Mouse (Mus musculus): ENCODE measurements at regions not wholly inside any gene's neighbourhood (a gene's known extent, or its start where the extent isn't known, plus 50 kb on each side); places are given as distances from the start of the nearest gene placed in this dataset.

- no peak for ATAC-seq (ENCODE audit: low FRiP score)
- DNase-seq (ENCODE audit: low spot score, missing footprints) = no peak
- Histone ChIP-seq H3K27me3 (ENCODE audit: control insufficient read depth, insufficient read depth, low read length) (no peaks in the 10 kb centered on the region), H3K4me2 (no peak overlapping the region), H3K4me3 (ENCODE audit: low read depth, low read length) (no peak overlapping the region), H3K9ac (ENCODE audit: low read length) (no peak overlapping the region), H3K4me1 (ENCODE audit: control insufficient read depth, insufficient read depth, low read length) (no peaks in the 10 kb centered on the region), H3K9me3 (ENCODE audit: control insufficient read depth, low read length) (no peaks in the 10 kb centered on the region), H3K36me3 (ENCODE audit: control insufficient read depth, insufficient read depth, low read length) (no peaks in the 10 kb centered on the region), H3K27ac (ENCODE audit: low read depth, low read length) (no peak overlapping the region)
- 94% methylated on average over 2 of the region's 2 CpGs for WGBS
Observed at GRCm38 (mm10) chr5:46054850-46055249, 197.4 kb upstream of the Lcorl start.

GRCm38 (mm10) chr5:46042684-46043348 lies 185.4 kb upstream of the Lcorl start:
- Histone ChIP-seq H3K4me2 (no peak overlapping the region), H3K4me3 (ENCODE audit: low read depth, low read length) (no peak overlapping the region), H3K27me3 (ENCODE audit: control insufficient read depth, insufficient read depth, low read length) (no peaks in the 10 kb centered on the region), H3K27ac (ENCODE audit: low read depth, low read length) (no peak overlapping the region), H3K4me1 (ENCODE audit: control insufficient read depth, insufficient read depth, low read length) (no peaks in the 10 kb centered on the region), H3K9ac (ENCODE audit: low read length) (no peak overlapping the region), H3K36me3 (ENCODE audit: control insufficient read depth, insufficient read depth, low read length) (no peaks in the 10 kb centered on the region), H3K9me3 (ENCODE audit: control insufficient read depth, low read length) (no peaks in the 10 kb centered on the region)
- DNase-seq (ENCODE audit: low spot score, missing footprints) = no peak
- no peak for ATAC-seq (ENCODE audit: low FRiP score)
- WGBS = 83% methylated on average over 6 of the region's 6 CpGs

- DNase-seq (ENCODE audit: low spot score, missing footprints) (no peak), ATAC-seq (ENCODE audit: low FRiP score) (peak; percentile 64)
- Histone ChIP-seq H3K27ac (ENCODE audit: low read depth, low read length) (no peak overlapping the region), H3K27me3 (ENCODE audit: control insufficient read depth, insufficient read depth, low read length) (no peaks in the 10 kb centered on the region), H3K9ac (ENCODE audit: low read length) (no peak overlapping the region), H3K4me2 (no peak overlapping the region), H3K4me3 (ENCODE audit: low read depth, low read length) (no peak overlapping the region), H3K9me3 (ENCODE audit: control insufficient read depth, low read length) (no peaks in the 10 kb centered on the region), H3K4me1 (ENCODE audit: control insufficient read depth, insufficient read depth, low read length) (no peaks in the 10 kb centered on the region), H3K36me3 (ENCODE audit: control insufficient read depth, insufficient read depth, low read length) (no peaks in the 10 kb centered on the region)
- WGBS = 59% methylated on average over 8 of the region's 8 CpGs
Observed at GRCm38 (mm10) chr5:46033008-46033676, 175.7 kb upstream of the Lcorl start.

GRCm38 (mm10) chr5:46032206-46032605 lies 174.8 kb upstream of the Lcorl start:
- ATAC-seq (ENCODE audit: low FRiP score) (no peak), DNase-seq (ENCODE audit: low spot score, missing footprints) (no peak)
- Histone ChIP-seq H3K27me3 (ENCODE audit: control insufficient read depth, insufficient read depth, low read length) (no peaks in the 10 kb centered on the region), H3K9ac (ENCODE audit: low read length) (no peak overlapping the region), H3K27ac (ENCODE audit: low read depth, low read length) (no peak overlapping the region), H3K4me1 (ENCODE audit: control insufficient read depth, insufficient read depth, low read length) (no peaks in the 10 kb centered on the region), H3K9me3 (ENCODE audit: control insufficient read depth, low read length) (no peaks in the 10 kb centered on the region), H3K36me3 (ENCODE audit: control insufficient read depth, insufficient read depth, low read length) (no peaks in the 10 kb centered on the region), H3K4me2 (no peak overlapping the region), H3K4me3 (ENCODE audit: low read depth, low read length) (no peak overlapping the region)
- WGBS = 85% methylated on average over 2 of the region's 2 CpGs

GRCm38 (mm10) chr5:46024138-46024537 lies 166.7 kb upstream of the Lcorl start:
- Histone ChIP-seq H3K4me2 (no peak overlapping the region), H3K36me3 (ENCODE audit: control insufficient read depth, insufficient read depth, low read length) (no peaks in the 10 kb centered on the region), H3K9ac (ENCODE audit: low read length) (no peak overlapping the region), H3K27me3 (ENCODE audit: control insufficient read depth, insufficient read depth, low read length) (no peaks in the 10 kb centered on the region), H3K9me3 (ENCODE audit: control insufficient read depth, low read length) (no peaks in the 10 kb centered on the region), H3K4me1 (ENCODE audit: control insufficient read depth, insufficient read depth, low read length) (no peaks in the 10 kb centered on the region), H3K4me3 (ENCODE audit: low read depth, low read length) (no peak overlapping the region), H3K27ac (ENCODE audit: low read depth, low read length) (no peak overlapping the region)
- DNase-seq (ENCODE audit: low spot score, missing footprints) (no peak), ATAC-seq (ENCODE audit: low FRiP score) (no peak)
- WGBS = 62% methylated on average over 3 of the region's 3 CpGs

- H3K36me3 ChIP-seq (ENCODE audit: control insufficient read depth, insufficient read depth, low read length) = no peaks in the 10 kb centered on the region
- no peaks in the 10 kb centered on the region for H3K4me1 ChIP-seq (ENCODE audit: control insufficient read depth, insufficient read depth, low read length)
- ATAC-seq (ENCODE audit: low FRiP score) (no peak), DNase-seq (ENCODE audit: low spot score, missing footprints) (no peak)
- H3K27ac ChIP-seq (ENCODE audit: low read depth, low read length) = no peak overlapping the region
- 85% methylated on average over 6 of the region's 6 CpGs for WGBS
- H3K4me2 ChIP-seq = no peak overlapping the region
- H3K4me3 ChIP-seq (ENCODE audit: low read depth, low read length) = no peak overlapping the region
- H3K9me3 ChIP-seq (ENCODE audit: control insufficient read depth, low read length) = no peaks in the 10 kb centered on the region
- H3K27me3 ChIP-seq (ENCODE audit: control insufficient read depth, insufficient read depth, low read length) = no peaks in the 10 kb centered on the region
- H3K9ac ChIP-seq (ENCODE audit: low read length) = no peak overlapping the region
Observed at GRCm38 (mm10) chr5:46023456-46023855, 166.0 kb upstream of the Lcorl start.

- no peaks in the 10 kb centered on the region for H3K4me1 ChIP-seq (ENCODE audit: control insufficient read depth, insufficient read depth, low read length)
- no peak overlapping the region for H3K9ac ChIP-seq (ENCODE audit: low read length)
- H3K9me3 ChIP-seq (ENCODE audit: control insufficient read depth, low read length) = no peaks in the 10 kb centered on the region
- no peaks in the 10 kb centered on the region for H3K36me3 ChIP-seq (ENCODE audit: control insufficient read depth, insufficient read depth, low read length)
- H3K4me3 ChIP-seq (ENCODE audit: low read depth, low read length) = no peak overlapping the region
- no peak overlapping the region for H3K27ac ChIP-seq (ENCODE audit: low read depth, low read length)
- H3K27me3 ChIP-seq (ENCODE audit: control insufficient read depth, insufficient read depth, low read length) = no peaks in the 10 kb centered on the region
- WGBS = 84% methylated on average over 7 of the region's 7 CpGs
- ATAC-seq (ENCODE audit: low FRiP score) (no peak), DNase-seq (ENCODE audit: low spot score, missing footprints) (no peak)
- H3K4me2 ChIP-seq = no peak overlapping the region
Observed at GRCm38 (mm10) chr5:46022047-46022422, 164.6 kb upstream of the Lcorl start.

- H3K4me2 ChIP-seq = no peak overlapping the region
- ATAC-seq (ENCODE audit: low FRiP score) (no peak), DNase-seq (ENCODE audit: low spot score, missing footprints) (no peak)
- no peak overlapping the region for H3K27ac ChIP-seq (ENCODE audit: low read depth, low read length)
- H3K27me3 ChIP-seq (ENCODE audit: control insufficient read depth, insufficient read depth, low read length) = no peaks in the 10 kb centered on the region
- H3K9ac ChIP-seq (ENCODE audit: low read length) = no peak overlapping the region
- no peaks in the 10 kb centered on the region for H3K9me3 ChIP-seq (ENCODE audit: control insufficient read depth, low read length)
- 82% methylated on average over 2 of the region's 2 CpGs for WGBS
- H3K4me1 ChIP-seq (ENCODE audit: control insufficient read depth, insufficient read depth, low read length) = no peaks in the 10 kb centered on the region
- no peak overlapping the region for H3K4me3 ChIP-seq (ENCODE audit: low read depth, low read length)
- H3K36me3 ChIP-seq (ENCODE audit: control insufficient read depth, insufficient read depth, low read length) = no peaks in the 10 kb centered on the region
Observed at GRCm38 (mm10) chr5:46021398-46022046, 164.1 kb upstream of the Lcorl start.

GRCm38 (mm10) chr5:46020175-46020574 lies 162.8 kb upstream of the Lcorl start:
- no peaks in the 10 kb centered on the region for H3K36me3 ChIP-seq (ENCODE audit: control insufficient read depth, insufficient read depth, low read length)
- H3K27ac ChIP-seq (ENCODE audit: low read depth, low read length) = no peak overlapping the region
- no peaks in the 10 kb centered on the region for H3K9me3 ChIP-seq (ENCODE audit: control insufficient read depth, low read length)
- no peak overlapping the region for H3K9ac ChIP-seq (ENCODE audit: low read length)
- ATAC-seq (ENCODE audit: low FRiP score) = no peak
- no peaks in the 10 kb centered on the region for H3K27me3 ChIP-seq (ENCODE audit: control insufficient read depth, insufficient read depth, low read length)
- 89% methylated on average over 4 of the region's 4 CpGs for WGBS
- no peak overlapping the region for H3K4me2 ChIP-seq
- H3K4me3 ChIP-seq (ENCODE audit: low read depth, low read length) = no peak overlapping the region
- no peaks in the 10 kb centered on the region for H3K4me1 ChIP-seq (ENCODE audit: control insufficient read depth, insufficient read depth, low read length)
- DNase-seq (ENCODE audit: low spot score, missing footprints) = no peak
